Mouse (Mus musculus): ENCODE measurements around the gene Gm7694. TPM values are rescaled to one million over a fixed set of nuclear protein-coding genes. Genes with fewer than 3 reads are reported as not detected.

Gm7694 gene
- total RNA-seq, 1 experiment, result 0.18 TPM

GRCm38 (mm10) chr1:170294786-170295570 lies 11.2 kb downstream of the Gm7694 start:
- Histone ChIP-seq H3K36me3 (ENCODE audit: control insufficient read depth, insufficient read depth, low read length, poor library complexity, severe bottlenecking) (no peaks in the 10 kb centered on the region), H3K27ac (ENCODE audit: insufficient read depth, low read depth, low read length, poor library complexity, severe bottlenecking) (no peak overlapping the region), H3K9ac (ENCODE audit: insufficient read depth, low read depth, low read length, poor library complexity, severe bottlenecking) (no peak overlapping the region), H3K4me1 (ENCODE audit: control insufficient read depth in 2 of 2, insufficient read depth in 2 of 2, low read length in 2 of 2, poor library complexity in 1 of 2) (no peaks in the 10 kb centered on the region), H3K9me3 (ENCODE audit: control insufficient read depth, insufficient read depth, low read depth, low read length) (no peaks in the 10 kb centered on the region), H3K4me3 (ENCODE audit: insufficient read depth in 1 of 2, low read depth in 1 of 2, low read length in 2 of 2, poor library complexity in 1 of 2, severe bottlenecking in 1 of 2) (no peak overlapping the region)
- in situ Hi-C loops (cut with MboI; ENCODE audit: low sequenced_read_pairs in 2 of 2, unreplicated experiment in 2 of 2), result loop anchor here in 1 of 2 experiments (25.0 kb wide), 1 partner anchor 317 kb away; no protein-coding TSS in a partner anchor
- DNase-seq (ENCODE audit: low read depth, low spot score), result no peak
- TF ChIP-seq HCFC1 (IDR thresholded peaks at IDR 0.05; ENCODE audit: borderline replicate concordance, insufficient read depth, low read length) (no peak), ZNF384 (IDR thresholded peaks at IDR 0.05; ENCODE audit: low read depth, low read length) (no peak), ZC3H11A (IDR thresholded peaks at IDR 0.05; ENCODE audit: borderline replicate concordance, low read depth, low read length) (no peak), CHD2 (IDR thresholded peaks at IDR 0.05; ENCODE audit: low read depth, low read length) (no peak), MAFK (IDR thresholded peaks at IDR 0.05; ENCODE audit: insufficient read depth, low read depth, low read length) (no peak)

DNA sequence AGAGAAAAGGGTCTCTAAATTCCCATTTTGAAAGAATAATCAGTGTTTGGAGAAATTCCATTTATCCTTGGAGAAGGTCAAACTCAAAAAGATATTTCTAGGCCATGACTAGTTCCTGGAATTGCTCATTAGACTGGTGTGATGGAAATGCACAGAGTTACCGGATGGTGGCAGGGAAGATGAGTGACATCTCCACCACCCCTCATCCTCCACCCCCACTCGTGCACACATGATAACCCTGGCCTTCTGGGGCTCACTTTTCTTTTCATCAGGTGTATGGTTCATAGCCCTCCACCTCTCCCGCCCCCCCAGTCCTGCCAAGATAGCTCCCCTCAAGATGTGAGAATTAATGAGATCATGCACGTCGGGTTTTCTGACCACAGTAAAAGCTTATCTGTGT lies 12.9 kb downstream of the Gm7694 start:
- Histone ChIP-seq H3K4me1 (ENCODE audit: control insufficient read depth in 2 of 2, insufficient read depth in 2 of 2, low read length in 2 of 2, poor library complexity in 1 of 2) (no peaks in the 10 kb centered on the region), H3K4me3 (ENCODE audit: insufficient read depth in 1 of 2, low read depth in 1 of 2, low read length in 2 of 2, poor library complexity in 1 of 2, severe bottlenecking in 1 of 2) (no peak overlapping the region), H3K36me3 (ENCODE audit: control insufficient read depth, insufficient read depth, low read length, poor library complexity, severe bottlenecking) (no peaks in the 10 kb centered on the region), H3K9me3 (ENCODE audit: control insufficient read depth, insufficient read depth, low read depth, low read length) (no peaks in the 10 kb centered on the region), H3K27ac (ENCODE audit: insufficient read depth, low read depth, low read length, poor library complexity, severe bottlenecking) (no peak overlapping the region), H3K9ac (ENCODE audit: insufficient read depth, low read depth, low read length, poor library complexity, severe bottlenecking) (no peak overlapping the region)
- in situ Hi-C loops (cut with MboI; ENCODE audit: low sequenced_read_pairs in 2 of 2, unreplicated experiment in 2 of 2), result loop anchor here in 1 of 2 experiments (25.0 kb wide), 1 partner anchor 319 kb away; no protein-coding TSS in a partner anchor
- TF ChIP-seq ZC3H11A (IDR thresholded peaks at IDR 0.05; ENCODE audit: borderline replicate concordance, low read depth, low read length), result no peak
- no peak for TF ChIP-seq MAFK (IDR thresholded peaks at IDR 0.05; ENCODE audit: insufficient read depth, low read depth, low read length)
- TF ChIP-seq ZNF384 (IDR thresholded peaks at IDR 0.05; ENCODE audit: low read depth, low read length), result no peak
- TF ChIP-seq CHD2 (IDR thresholded peaks at IDR 0.05; ENCODE audit: low read depth, low read length), result no peak
- no peak for TF ChIP-seq HCFC1 (IDR thresholded peaks at IDR 0.05; ENCODE audit: borderline replicate concordance, insufficient read depth, low read length)
- no peak for DNase-seq (ENCODE audit: low read depth, low spot score)

DNA sequence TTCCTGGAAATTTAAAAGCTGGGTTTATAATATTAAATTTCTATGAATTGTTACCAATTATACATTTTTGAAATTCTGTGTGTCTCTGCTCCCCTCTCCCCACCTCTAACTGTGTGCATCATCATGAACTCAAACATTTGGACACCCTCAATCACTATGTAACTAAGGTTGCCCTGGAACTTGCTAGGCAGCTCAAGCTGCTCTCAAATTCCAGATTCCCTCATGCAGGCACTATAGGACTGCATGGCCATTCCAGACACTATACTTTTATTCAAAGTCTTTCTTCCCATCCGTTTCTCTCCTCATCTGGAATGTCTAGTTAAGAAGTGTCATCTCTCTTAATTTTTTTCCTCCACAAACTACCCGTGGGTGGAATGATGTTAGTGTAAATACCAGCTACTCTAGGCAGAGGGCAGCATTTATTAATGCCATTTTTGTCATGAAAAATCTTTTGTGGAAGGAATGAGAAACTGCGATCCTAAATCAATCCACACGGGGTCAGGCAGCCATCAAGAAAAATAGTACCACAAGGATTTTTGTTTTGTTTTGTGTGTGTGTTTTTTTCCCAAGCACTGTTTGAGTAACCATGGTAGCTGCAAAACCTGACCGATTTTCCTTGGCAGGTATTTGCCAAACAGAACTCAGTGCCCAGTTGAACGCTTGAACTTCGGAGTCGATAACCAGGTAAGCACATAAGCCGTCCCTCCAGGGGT lies 13.7 kb downstream of the Gm7694 start:
- Histone ChIP-seq H3K9ac (ENCODE audit: insufficient read depth, low read depth, low read length, poor library complexity, severe bottlenecking) (no peak overlapping the region), H3K4me3 (ENCODE audit: insufficient read depth in 1 of 2, low read depth in 1 of 2, low read length in 2 of 2, poor library complexity in 1 of 2, severe bottlenecking in 1 of 2) (no peak overlapping the region), H3K27ac (ENCODE audit: insufficient read depth, low read depth, low read length, poor library complexity, severe bottlenecking) (no peak overlapping the region), H3K36me3 (ENCODE audit: control insufficient read depth, insufficient read depth, low read length, poor library complexity, severe bottlenecking) (no peaks in the 10 kb centered on the region), H3K4me1 (ENCODE audit: control insufficient read depth in 2 of 2, insufficient read depth in 2 of 2, low read length in 2 of 2, poor library complexity in 1 of 2) (no peaks in the 10 kb centered on the region), H3K9me3 (ENCODE audit: control insufficient read depth, insufficient read depth, low read depth, low read length) (no peaks in the 10 kb centered on the region)
- in situ Hi-C loops (cut with MboI; ENCODE audit: low sequenced_read_pairs in 2 of 2, unreplicated experiment in 2 of 2), result loop anchor here in 1 of 2 experiments (25.0 kb wide), 1 partner anchor 320 kb away; no protein-coding TSS in a partner anchor
- DNase-seq (ENCODE audit: low read depth, low spot score), result peak; percentile 6
- TF ChIP-seq HCFC1 (IDR thresholded peaks at IDR 0.05; ENCODE audit: borderline replicate concordance, insufficient read depth, low read length), result no peak
- 0 out of 2 replicates have a peak, but pooled peaks have one; percentile 65 for TF ChIP-seq ZC3H11A (IDR thresholded peaks at IDR 0.05; ENCODE audit: borderline replicate concordance, low read depth, low read length)
- TF ChIP-seq MAFK (IDR thresholded peaks at IDR 0.05; ENCODE audit: insufficient read depth, low read depth, low read length), result no peak
- no peak for TF ChIP-seq CHD2 (IDR thresholded peaks at IDR 0.05; ENCODE audit: low read depth, low read length)
- no peak for TF ChIP-seq ZNF384 (IDR thresholded peaks at IDR 0.05; ENCODE audit: low read depth, low read length)

DNA sequence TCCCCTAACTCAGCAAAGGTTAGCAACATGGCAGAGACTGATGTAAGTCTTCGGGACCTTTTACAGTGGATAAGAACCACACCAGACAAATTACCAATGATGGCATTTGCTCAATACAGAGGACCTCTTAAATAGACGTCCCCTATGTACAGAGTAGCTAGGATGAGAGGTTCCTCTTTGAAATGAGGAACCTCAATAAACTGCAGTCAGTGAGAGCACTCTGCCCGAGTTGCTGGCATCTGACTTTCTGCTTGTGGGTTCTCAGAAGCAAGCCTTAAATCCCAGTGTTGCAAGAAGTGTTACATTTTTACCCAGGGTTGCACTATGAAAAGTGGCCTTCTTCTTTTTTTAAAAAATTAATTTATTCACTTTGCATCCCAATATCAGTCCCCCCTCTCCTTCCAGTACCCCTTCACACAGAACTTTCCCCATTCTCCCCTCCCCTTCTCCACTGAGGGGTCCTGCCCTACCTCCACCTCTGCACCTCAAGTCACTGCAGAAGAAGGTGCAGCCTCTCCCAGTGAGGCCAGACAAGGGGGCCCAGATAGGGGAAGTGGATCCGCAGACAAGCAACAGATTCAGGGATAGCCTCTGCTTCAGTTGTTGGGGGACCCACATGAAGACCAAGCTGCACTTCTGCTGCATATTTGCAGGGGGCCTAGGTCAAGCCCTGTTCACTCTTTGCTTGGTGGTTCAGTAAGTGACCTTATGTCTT lies 23.6 kb downstream of the Gm7694 start:
- Histone ChIP-seq H3K9ac (ENCODE audit: insufficient read depth, low read depth, low read length, poor library complexity, severe bottlenecking) (no peak overlapping the region), H3K4me3 (ENCODE audit: insufficient read depth in 1 of 2, low read depth in 1 of 2, low read length in 2 of 2, poor library complexity in 1 of 2, severe bottlenecking in 1 of 2) (no peak overlapping the region), H3K4me1 (ENCODE audit: control insufficient read depth in 2 of 2, insufficient read depth in 2 of 2, low read length in 2 of 2, poor library complexity in 1 of 2) (no peaks in the 10 kb centered on the region), H3K36me3 (ENCODE audit: control insufficient read depth, insufficient read depth, low read length, poor library complexity, severe bottlenecking) (no peaks in the 10 kb centered on the region), H3K27ac (ENCODE audit: insufficient read depth, low read depth, low read length, poor library complexity, severe bottlenecking) (no peak overlapping the region), H3K9me3 (ENCODE audit: control insufficient read depth, insufficient read depth, low read depth, low read length) (no peaks in the 10 kb centered on the region)
- DNase-seq (ENCODE audit: low read depth, low spot score), result no peak
- TF ChIP-seq CHD2 (IDR thresholded peaks at IDR 0.05; ENCODE audit: low read depth, low read length) (no peak), HCFC1 (IDR thresholded peaks at IDR 0.05; ENCODE audit: borderline replicate concordance, insufficient read depth, low read length) (no peak), MAFK (IDR thresholded peaks at IDR 0.05; ENCODE audit: insufficient read depth, low read depth, low read length) (no peak), ZNF384 (IDR thresholded peaks at IDR 0.05; ENCODE audit: low read depth, low read length) (no peak), ZC3H11A (IDR thresholded peaks at IDR 0.05; ENCODE audit: borderline replicate concordance, low read depth, low read length) (no peak)
- in situ Hi-C loops (cut with MboI; ENCODE audit: low sequenced_read_pairs in 2 of 2, unreplicated experiment in 2 of 2), result loop anchor here in 1 of 2 experiments (25.0 kb wide), 1 partner anchor 330 kb away; no protein-coding TSS in a partner anchor

All from ES-E14 (cell line).